Mouse (Mus musculus) cerebellum, adult 11-12 months (tissue): Measurements from ENCODE around the gene Mid1.
"Not testable (repeated sequence)": the region's sequence is repeated elsewhere in the genome, so short reads cannot be mapped to it uniquely, and the experiment has no call there.

ENCODE experiments used
- DNase-seq: peaks from one replicate; pipeline ENCODE4 v3.0.0; 2022

The Mid1 gene

GRCm38 (mm10) chrX:169989691-169990631 is 305.0 kb downstream of the Mid1 start:
- peak; percentile 77 for DNase-seq

- peak; percentile 93 for DNase-seq
Measured at GRCm38 (mm10) chrX:169991128-169991873, 306.3 kb downstream of the Mid1 start.

GRCm38 (mm10) chrX:169992086-169992930 is 307.3 kb downstream of the Mid1 start:
- peak; percentile 58 for DNase-seq

- DNase-seq: peak; percentile 51
Measured at GRCm38 (mm10) chrX:169992951-169993547, 308.1 kb downstream of the Mid1 start.

- peak; percentile 69 for DNase-seq
Measured at GRCm38 (mm10) chrX:169994011-169994865, 309.2 kb downstream of the Mid1 start.

- DNase-seq: peak; percentile 32
Measured at GRCm38 (mm10) chrX:169994866-169995711, 310.1 kb downstream of the Mid1 start.

GRCm38 (mm10) chrX:169995909-169996521 is 311.0 kb downstream of the Mid1 start:
- peak; percentile 47 for DNase-seq

- peak; percentile 82 for DNase-seq
Measured at GRCm38 (mm10) chrX:169996926-169997325, 311.9 kb downstream of the Mid1 start.

- not testable (repeated sequence) for DNase-seq
Measured at GRCm38 (mm10) chrX:169997456-169997853, 312.5 kb downstream of the Mid1 start.

- peak; percentile 98 for DNase-seq
Measured at GRCm38 (mm10) chrX:169997854-169998456, 313.0 kb downstream of the Mid1 start.

- DNase-seq: not testable (repeated sequence)
Measured at GRCm38 (mm10) chrX:169998559-169999219, 313.7 kb downstream of the Mid1 start.

GRCm38 (mm10) chrX:169999226-169999883 is 314.4 kb downstream of the Mid1 start:
- DNase-seq: peak; percentile 78

GRCm38 (mm10) chrX:169999912-170000641 is 315.1 kb downstream of the Mid1 start:
- DNase-seq: not testable (repeated sequence)

GRCm38 (mm10) chrX:170000642-170001387 is 315.8 kb downstream of the Mid1 start:
- peak; percentile 52 for DNase-seq

- not testable (repeated sequence) for DNase-seq
Measured at GRCm38 (mm10) chrX:170001388-170001695, 316.3 kb downstream of the Mid1 start.

GRCm38 (mm10) chrX:170002510-170003197 is 317.7 kb downstream of the Mid1 start:
- DNase-seq: peak; percentile 84
